Mouse (Mus musculus): ENCODE results near the gene Cipc.

Cipc gene

GRCm38 (mm10) chr12:86960138-86960537, 13.3 kb downstream of the Cipc start:
- DNase-seq (ENCODE audit: low spot score in 2 of 2): no peak

- no peak for DNase-seq (ENCODE audit: low spot score in 2 of 2)
Observed at GRCm38 (mm10) chr12:86960791-86961335, 14.0 kb downstream of the Cipc start.

- no peak for DNase-seq (ENCODE audit: low spot score in 2 of 2)
Observed at GRCm38 (mm10) chr12:86961589-86962344, 14.9 kb downstream of the Cipc start.

- DNase-seq (ENCODE audit: low spot score in 2 of 2): no peak
Observed at GRCm38 (mm10) chr12:86964278-86965057, 17.6 kb downstream of the Cipc start.

- DNase-seq (ENCODE audit: low spot score in 2 of 2): no peak
Observed at GRCm38 (mm10) chr12:86965237-86965799, 18.5 kb downstream of the Cipc start.

GRCm38 (mm10) chr12:86968468-86969219, 21.8 kb downstream of the Cipc start:
- no peak for DNase-seq (ENCODE audit: low spot score in 2 of 2)

GRCm38 (mm10) chr12:86969220-86969601, 22.4 kb downstream of the Cipc start:
- no peak for DNase-seq (ENCODE audit: low spot score in 2 of 2)

- no peak for DNase-seq (ENCODE audit: low spot score in 2 of 2)
Observed at GRCm38 (mm10) chr12:86971089-86971488, 24.2 kb downstream of the Cipc start.

GRCm38 (mm10) chr12:86973216-86973615, 26.4 kb downstream of the Cipc start:
- peak; percentile 63 to 74 for DNase-seq (ENCODE audit: low spot score in 2 of 2)

- DNase-seq (ENCODE audit: low spot score in 2 of 2): no peak
Observed at GRCm38 (mm10) chr12:86973706-86974105, 26.9 kb downstream of the Cipc start.

- DNase-seq (ENCODE audit: low spot score in 2 of 2): peak; percentile 68 to 91
Observed at GRCm38 (mm10) chr12:86974387-86975288, 27.8 kb downstream of the Cipc start.

- DNase-seq (ENCODE audit: low spot score in 2 of 2): no peak
Observed at GRCm38 (mm10) chr12:86975761-86976160, 28.9 kb downstream of the Cipc start.

GRCm38 (mm10) chr12:86976511-86977168, 29.8 kb downstream of the Cipc start:
- DNase-seq (ENCODE audit: low spot score in 2 of 2): no peak

GRCm38 (mm10) chr12:86977833-86978232, 31.0 kb downstream of the Cipc start:
- no peak for DNase-seq (ENCODE audit: low spot score in 2 of 2)

- DNase-seq (ENCODE audit: low spot score in 2 of 2): no peak
Observed at GRCm38 (mm10) chr12:86981180-86981579, 34.3 kb downstream of the Cipc start.

GRCm38 (mm10) chr12:86983470-86984193, 36.8 kb downstream of the Cipc start:
- DNase-seq (ENCODE audit: low spot score in 2 of 2): peak; percentile 45 to 75

- no peak for DNase-seq (ENCODE audit: low spot score in 2 of 2)
Observed at GRCm38 (mm10) chr12:86984194-86984555, 37.3 kb downstream of the Cipc start.

GRCm38 (mm10) chr12:86986562-86986961, 39.7 kb downstream of the Cipc start:
- DNase-seq (ENCODE audit: low spot score in 2 of 2): no peak

GRCm38 (mm10) chr12:86988227-86988626, 41.4 kb downstream of the Cipc start:
- no peak for DNase-seq (ENCODE audit: low spot score in 2 of 2)

Data from spleen, postnatal 4 days (tissue).